Mouse (Mus musculus): ENCODE measurements around the gene Rnps1.

GRCm38 (mm10) chr17:24440377-24440776 lies 26.0 kb downstream of the Rnps1 start:
- TF ChIP-seq CTCF (conservative IDR thresholded peaks at IDR 0.05; ENCODE audit: insufficient read depth, insufficient read length, low read depth, low read length) (no peak), POLR2A (IDR thresholded peaks at IDR 0.05; ENCODE audit: low read depth, low read length) (no peak)

Measured in kidney, adult 2 months (tissue).